Mouse (Mus musculus) intestine, embryonic 16.5 days (tissue): Measurements from ENCODE around the gene Cfi. TPM values are rescaled to one million over a fixed set of nuclear protein-coding genes. Genes with fewer than 3 reads are reported as not detected.

ENCODE experiments used
- ATAC-seq: fragments of 200-750 bp; cut with Nextera tagmentation; 2 replicates; pipeline ENCODE4 v1.8.0; 2017; ENCODE audit warnings: moderate TSS enrichment, moderate library complexity
- H3K27ac ChIP-seq: fragments of 300-500 bp; sonication (generic); 2 replicates; pipeline ENCODE4 v1.5.1; 2014; ENCODE audit warnings: mild to moderate bottlenecking, low read length
- H3K27me3 ChIP-seq: fragments of 300-500 bp; sonication (generic); replicated peaks from 2 replicates; pipeline ENCODE4 v1.6.1; 2014; ENCODE audit warnings: low read length, control low read depth, mixed read lengths; ENCODE audit not compliant: control insufficient read depth, insufficient read depth
- H3K36me3 ChIP-seq: fragments of 300-500 bp; sonication (generic); 2 replicates; pipeline ENCODE4 v1.6.1; 2014; ENCODE audit warnings: low read length, control low read depth; ENCODE audit not compliant: control insufficient read depth, insufficient read depth
- H3K4me1 ChIP-seq: fragments of 300-500 bp; sonication (generic); 2 replicates; pipeline ENCODE4 v1.6.1; 2014; ENCODE audit warnings: low read length, control low read depth, mixed read lengths; ENCODE audit not compliant: control insufficient read depth, insufficient read depth
- H3K4me2 ChIP-seq: fragments of 300-500 bp; sonication (generic); 2 replicates; pipeline ENCODE4 v1.6.1; 2014; ENCODE audit warnings: low read depth, low read length, control low read depth
- H3K4me3 ChIP-seq: fragments of 300-500 bp; sonication (generic); 2 replicates; pipeline ENCODE4 v1.5.1; 2014; ENCODE audit warnings: mild to moderate bottlenecking, low read length
- H3K9ac ChIP-seq: fragments of 300-500 bp; sonication (generic); 2 replicates; pipeline ENCODE4 v1.6.1; 2014; ENCODE audit warnings: low read depth, low read length
- H3K9me3 ChIP-seq: fragments of 300-500 bp; sonication (generic); 2 replicates; pipeline ENCODE4 v1.6.1; 2016; ENCODE audit warnings: low read length, control low read depth; ENCODE audit not compliant: control insufficient read depth
- WGBS: fragments of 180-500 bp; shearing (Covaris S2); extraction: QIAGEN DNeasy Blood & Tissue Kit; methylation state at CpG from one replicate; pipeline ENCODE4 v1.1.7; 2014; 5-methylcytosine and 5-hydroxymethylcytosine counted together
- polyA plus RNA-seq: library from polyadenylated mRNA; unstranded; fragments of >200 nt; fragmentation: Nextera tagmentation; extraction: Ambion mirVana; gene quantifications from 2 replicates; pipeline ENCODE4 v1.2.1, GENCODE M21; 2015

Gene Cfi
- polyA plus RNA-seq, 1 experiment from 2014 or later: 77.7 TPM

DNA sequence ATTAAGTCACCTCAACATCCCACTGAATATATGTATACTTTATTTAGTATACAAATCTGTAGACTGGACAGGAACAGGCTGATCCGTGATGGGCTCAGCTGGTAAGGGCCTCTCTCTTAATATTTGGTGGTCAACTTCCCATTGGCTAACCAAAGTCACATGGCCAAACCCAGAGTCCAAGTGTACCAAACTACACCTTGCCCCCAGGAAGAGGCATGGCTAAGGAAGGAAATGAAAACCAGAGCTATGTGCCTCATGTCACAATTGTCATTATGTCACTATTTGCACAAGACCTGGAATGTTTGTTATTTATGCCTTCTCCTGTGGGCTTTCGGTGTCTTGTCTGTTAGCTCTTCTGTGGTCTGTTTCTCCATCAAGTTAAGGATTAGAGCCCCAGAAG, 10.2 kb downstream of the Cfi start:
- H3K4me3 ChIP-seq: no peak overlapping the region
- 77% methylated on average over 2 of the region's 2 CpGs for WGBS
- H3K27ac ChIP-seq: no peak overlapping the region
- H3K9ac ChIP-seq: no peak overlapping the region
- no peaks in the 10 kb centered on the region for H3K27me3 ChIP-seq
- H3K9me3 ChIP-seq: no peaks in the 10 kb centered on the region
- H3K36me3 ChIP-seq: no peaks in the 10 kb centered on the region
- no peaks in the 10 kb centered on the region for H3K4me1 ChIP-seq
- H3K4me2 ChIP-seq: no peak overlapping the region
- ATAC-seq: no peak

- Histone ChIP-seq H3K27me3 (no peaks in the 10 kb centered on the region), H3K4me3 (no peak overlapping the region), H3K36me3 (no peaks in the 10 kb centered on the region), H3K27ac (no peak overlapping the region), H3K4me1 (no peaks in the 10 kb centered on the region), H3K9me3 (no peaks in the 10 kb centered on the region), H3K9ac (no peak overlapping the region), H3K4me2 (no peak overlapping the region)
- 82% methylated on average over 7 of the region's 7 CpGs for WGBS
- no peak for ATAC-seq
These were observed 11.2 kb downstream of the Cfi start for GRCm38 (mm10) chr3:129846846-129847245.

- WGBS: 62% methylated on average over 2 of the region's 2 CpGs
These were observed 26.9 kb downstream of the Cfi start for GRCm38 (mm10) chr3:129862592-129862991.

DNA sequence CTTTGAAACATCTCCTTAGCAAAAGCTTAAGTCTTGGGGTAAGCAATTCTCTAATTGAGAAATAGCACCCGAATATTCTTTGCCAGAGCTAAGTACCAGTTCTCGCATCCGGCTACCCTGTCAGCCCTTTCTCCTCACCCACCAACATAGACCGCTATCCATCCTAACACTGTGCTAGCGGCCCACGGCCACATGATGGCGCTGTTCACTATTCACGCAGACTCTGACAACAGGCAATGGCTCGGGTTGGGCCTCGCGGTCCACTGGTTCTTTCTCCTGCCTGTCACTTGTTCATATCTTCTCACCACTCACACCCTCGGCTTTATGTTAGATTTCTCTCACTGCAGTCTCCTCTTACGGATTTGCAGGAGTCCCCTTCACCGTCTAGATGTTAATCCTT, 28.0 kb downstream of the Cfi start:
- no peaks in the 10 kb centered on the region for H3K4me1 ChIP-seq
- H3K27ac ChIP-seq: no peak overlapping the region
- no peaks in the 10 kb centered on the region for H3K36me3 ChIP-seq
- no peak overlapping the region for H3K4me3 ChIP-seq
- no peak for ATAC-seq
- H3K27me3 ChIP-seq: no peaks in the 10 kb centered on the region
- 47% methylated on average over 14 of the region's 14 CpGs for WGBS
- no peak overlapping the region for H3K4me2 ChIP-seq
- no peaks in the 10 kb centered on the region for H3K9me3 ChIP-seq
- no peak overlapping the region for H3K9ac ChIP-seq

More at GRCm38 (mm10) chr3:129862592-129862991, 26.9 kb downstream of the Cfi start:
- H3K27me3 ChIP-seq: no peaks in the 10 kb centered on the region
- H3K36me3 ChIP-seq: no peaks in the 10 kb centered on the region; the same call in 1 of the 2 replicates
- H3K27ac ChIP-seq: no peak overlapping the region
- ATAC-seq: no peak
- no peak overlapping the region for H3K4me3 ChIP-seq
- H3K9me3 ChIP-seq: no peaks in the 10 kb centered on the region
- no peak overlapping the region for H3K4me2 ChIP-seq
- no peaks in the 10 kb centered on the region for H3K4me1 ChIP-seq
- H3K9ac ChIP-seq: no peak overlapping the region

DNA sequence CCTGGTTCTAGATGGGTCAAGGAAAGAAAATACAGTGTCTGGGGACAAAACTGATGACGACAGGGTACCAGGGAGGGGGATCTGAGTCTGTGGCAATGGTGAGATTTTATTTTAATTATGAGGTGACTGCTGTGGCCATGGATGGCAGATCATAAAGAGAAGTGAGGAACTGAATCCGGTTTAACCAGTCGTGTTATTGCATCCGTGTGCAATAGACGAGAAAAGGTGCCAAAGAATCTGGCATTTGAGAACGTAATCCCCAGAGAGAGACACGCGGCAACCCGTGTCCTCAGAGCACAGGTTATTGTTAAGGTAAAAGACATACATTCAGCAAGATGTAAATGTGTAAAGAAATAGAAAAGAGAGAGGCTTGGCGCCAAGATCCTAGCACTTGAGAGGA, 41.6 kb downstream of the Cfi start:
- Histone ChIP-seq H3K9ac (no peak overlapping the region), H3K27me3 (no peaks in the 10 kb centered on the region), H3K4me2 (no peak overlapping the region), H3K4me1 (peaks cover 4% of the 10 kb centered on the region; the same call in 1 of the 2 replicates), H3K27ac (no peak overlapping the region), H3K36me3 (no peaks in the 10 kb centered on the region), H3K4me3 (no peak overlapping the region), H3K9me3 (no peaks in the 10 kb centered on the region)
- no peak for ATAC-seq
- WGBS: 90% methylated on average over 10 of the region's 10 CpGs

DNA sequence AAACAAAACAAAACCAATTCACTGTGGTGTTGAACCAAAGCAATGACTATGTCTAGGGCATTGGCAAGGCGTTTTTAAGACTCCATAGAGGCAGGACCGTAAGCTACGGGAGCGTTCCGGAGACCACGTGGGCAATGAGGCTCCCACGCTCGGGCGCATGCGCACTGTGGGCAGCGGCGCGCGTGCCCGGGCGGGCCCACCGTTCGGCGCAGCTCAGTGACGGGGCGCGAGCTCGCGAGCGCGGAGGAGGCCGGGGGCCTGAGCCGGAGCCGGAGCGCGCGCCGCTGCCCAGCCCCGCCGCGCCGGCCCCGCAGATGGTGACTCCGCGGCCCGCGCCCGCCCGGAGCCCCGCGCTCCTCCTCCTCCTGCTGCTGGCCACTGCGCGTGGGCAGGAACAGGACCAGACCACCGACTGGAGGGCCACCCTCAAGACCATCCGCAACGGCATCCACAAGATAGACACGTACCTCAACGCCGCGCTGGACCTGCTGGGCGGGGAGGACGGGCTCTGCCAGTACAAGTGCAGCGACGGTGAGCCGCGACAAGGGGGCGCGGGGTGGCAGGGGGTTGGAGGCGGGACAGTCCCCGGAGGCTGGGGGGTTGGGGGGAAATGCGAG, 42.8 kb downstream of the Cfi start, which contains the start of gene Pla2g12a:
TSS of gene Pla2g12a (plus strand) at position 202 of the 617 bp plus-strand sequence.
- peak within 1 kb of the TSS; percentile 74 for H3K4me3 ChIP-seq
- peak within 1 kb of the TSS; percentile 87 for H3K4me2 ChIP-seq
- WGBS: under 1% methylated on average over 66 of the region's 66 CpGs
- no peaks in the 10 kb centered on the region for H3K36me3 ChIP-seq
- peak within 1 kb of the TSS; percentile 81 for H3K27ac ChIP-seq
- no peaks in the 10 kb centered on the region for H3K27me3 ChIP-seq
- no peaks in the 10 kb centered on the region for H3K9me3 ChIP-seq
- peak; percentile 90 for ATAC-seq
- peaks cover 4% of the 10 kb centered on the region; the same call in 1 of the 2 replicates for H3K4me1 ChIP-seq
- peak within 1 kb of the TSS; percentile 84 for H3K9ac ChIP-seq

GRCm38 (mm10) chr3:129879131-129879757, 43.6 kb downstream of the Cfi start:
- peak overlapping the region; percentile 81 for H3K27ac ChIP-seq
- H3K4me1 ChIP-seq: peaks cover 4% of the 10 kb centered on the region; the same call in 1 of the 2 replicates
- no peaks in the 10 kb centered on the region for H3K27me3 ChIP-seq
- no peaks in the 10 kb centered on the region for H3K36me3 ChIP-seq
- 2% methylated on average over 25 of the region's 25 CpGs for WGBS
- H3K4me2 ChIP-seq: peak overlapping the region; percentile 87
- H3K4me3 ChIP-seq: peak overlapping the region; percentile 74
- peak; percentile 87 for ATAC-seq
- H3K9ac ChIP-seq: peak overlapping the region; percentile 84
- H3K9me3 ChIP-seq: no peaks in the 10 kb centered on the region

- H3K27ac ChIP-seq: no peak overlapping the region
- no peaks in the 10 kb centered on the region for H3K27me3 ChIP-seq
- no peaks in the 10 kb centered on the region for H3K9me3 ChIP-seq
- no peak overlapping the region; the same call in 1 of the 2 replicates for H3K4me3 ChIP-seq
- no peak overlapping the region for H3K9ac ChIP-seq
- peaks cover 4% of the 10 kb centered on the region; the same call in 1 of the 2 replicates for H3K4me1 ChIP-seq
- 67% methylated on average over 2 of the region's 2 CpGs for WGBS
- H3K36me3 ChIP-seq: no peaks in the 10 kb centered on the region
- no peak for ATAC-seq
- H3K4me2 ChIP-seq: peak overlapping the region; percentile 87
These were observed 44.2 kb downstream of the Cfi start for GRCm38 (mm10) chr3:129879913-129880312.

DNA sequence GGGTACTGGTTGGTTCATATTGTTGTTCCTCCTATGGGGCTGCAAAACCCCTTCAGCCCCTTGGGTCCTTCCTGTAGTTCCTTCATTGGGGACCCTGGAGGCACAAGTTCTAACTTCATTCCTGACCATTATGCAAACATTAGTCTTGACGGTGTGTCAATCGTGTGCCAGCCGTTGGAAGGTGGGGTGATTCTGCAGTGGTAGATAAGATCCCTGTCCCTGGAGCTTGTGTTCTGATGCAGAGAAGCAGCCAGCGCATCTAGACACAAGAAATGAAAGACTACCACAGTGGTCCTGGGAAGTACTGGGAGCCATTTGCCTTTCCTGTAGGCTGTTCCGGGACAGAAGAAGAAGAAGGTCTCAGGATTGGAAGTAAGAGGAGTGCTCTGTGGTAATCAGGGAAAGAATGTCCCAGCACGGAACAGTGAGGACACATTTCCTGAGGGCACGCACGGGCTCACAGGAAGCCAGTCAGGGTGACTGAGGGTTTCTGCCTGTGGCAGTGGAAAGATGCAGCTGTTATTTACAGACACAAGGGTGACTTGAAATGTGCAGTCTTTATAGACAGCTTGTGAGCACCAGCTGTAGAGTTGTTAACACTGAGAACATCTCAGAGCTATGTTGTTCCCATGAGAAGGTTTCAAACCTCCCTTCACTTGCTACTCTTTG, 45.4 kb downstream of the Cfi start:
- no peak overlapping the region for H3K9ac ChIP-seq
- no peaks in the 10 kb centered on the region for H3K9me3 ChIP-seq
- no peaks in the 10 kb centered on the region for H3K36me3 ChIP-seq
- H3K4me1 ChIP-seq: peaks cover 10% of the 10 kb centered on the region; the same call in 1 of the 2 replicates
- H3K4me3 ChIP-seq: no peak overlapping the region
- H3K27ac ChIP-seq: no peak overlapping the region
- no peaks in the 10 kb centered on the region for H3K27me3 ChIP-seq
- WGBS: 61% methylated on average over 8 of the region's 8 CpGs
- ATAC-seq: no peak
- no peak overlapping the region for H3K4me2 ChIP-seq
